Mouse (Mus musculus) limb, embryonic 12.5 days (tissue): ENCODE data around the gene Esr1. TPM values are rescaled to one million over a fixed set of nuclear protein-coding genes. Genes with fewer than 3 reads are reported as not detected.

Experiments used
- ATAC-seq: fragments of 200-750 bp; cut with Nextera tagmentation; 2 replicates; pipeline ENCODE4 v1.8.0; 2017; ENCODE audit warnings: low read depth, moderate TSS enrichment; ENCODE audit not compliant: insufficient number of reproducible peaks, insufficient read depth, low FRiP score, low TSS enrichment
- H3K27ac ChIP-seq: fragments of 300-500 bp; sonication (generic); 2 replicates; pipeline ENCODE4 v1.5.1; 2016; ENCODE audit warnings: mild to moderate bottlenecking, moderate library complexity
- H3K27me3 ChIP-seq: fragments of 300-500 bp; sonication (generic); 2 replicates; pipeline ENCODE4 v1.6.1; 2016; ENCODE audit warnings: mild to moderate bottlenecking, moderate library complexity
- H3K36me3 ChIP-seq: fragments of 300-500 bp; sonication (generic); 2 replicates; pipeline ENCODE4 v1.6.1; 2016; ENCODE audit warnings: mild to moderate bottlenecking, moderate library complexity
- H3K4me1 ChIP-seq: fragments of 300-500 bp; sonication (generic); replicated peaks from 2 replicates; pipeline ENCODE4 v1.6.1; 2016
- H3K4me2 ChIP-seq: fragments of 300-500 bp; sonication (generic); 2 replicates; pipeline ENCODE4 v1.6.1; 2016; ENCODE audit warnings: mild to moderate bottlenecking, moderate library complexity
- H3K4me3 ChIP-seq: fragments of 300-500 bp; sonication (generic); replicated peaks from 2 replicates; pipeline ENCODE4 v1.5.1; 2016; ENCODE audit warnings: mild to moderate bottlenecking
- H3K9ac ChIP-seq: fragments of 300-500 bp; sonication (generic); replicated peaks from 2 replicates; pipeline ENCODE4 v1.6.1; 2016; ENCODE audit warnings: mild to moderate bottlenecking, moderate library complexity
- H3K9me3 ChIP-seq: fragments of 300-500 bp; sonication (generic); 2 replicates; pipeline ENCODE4 v1.6.1; 2016; ENCODE audit warnings: mild to moderate bottlenecking, moderate library complexity
- WGBS: fragments of 180-500 bp; shearing (Covaris S2); methylation state at CpG from one replicate; pipeline ENCODE4 v1.1.7; 2016; 5-methylcytosine and 5-hydroxymethylcytosine counted together
- polyA plus RNA-seq: library from polyadenylated mRNA; unstranded; fragments of >200 nt; fragmentation: Nextera tagmentation; extraction: Ambion mirVana; gene quantifications from 2 replicates; pipeline ENCODE4 v1.2.1, GENCODE M21; 2016

The Esr1 gene
- polyA plus RNA-seq, 1 experiment from 2014 or later = 1.1 TPM

- H3K4me3 ChIP-seq = no peak overlapping the region
- ATAC-seq = no peak
- no peaks in the 10 kb centered on the region for H3K4me1 ChIP-seq
- H3K27ac ChIP-seq = no peak overlapping the region
- 87% methylated on average over 3 of the region's 3 CpGs for WGBS
- H3K27me3 ChIP-seq = no peaks in the 10 kb centered on the region
- no peaks in the 10 kb centered on the region for H3K36me3 ChIP-seq
- H3K9ac ChIP-seq = no peak overlapping the region
- H3K9me3 ChIP-seq = no peaks in the 10 kb centered on the region
- no peak overlapping the region for H3K4me2 ChIP-seq
Observed at GRCm38 (mm10) chr10:4993802-4994201, 382.4 kb downstream of the Esr1 start.

- Histone ChIP-seq H3K4me2 (no peak overlapping the region), H3K9me3 (no peaks in the 10 kb centered on the region), H3K27me3 (no peaks in the 10 kb centered on the region), H3K27ac (no peak overlapping the region), H3K9ac (no peak overlapping the region), H3K4me1 (no peaks in the 10 kb centered on the region), H3K4me3 (no peak overlapping the region), H3K36me3 (no peaks in the 10 kb centered on the region)
- 87% methylated on average over 3 of the region's 3 CpGs for WGBS
- ATAC-seq = no peak
Observed at GRCm38 (mm10) chr10:4996592-4996991, 385.2 kb downstream of the Esr1 start.

- peaks cover 14% of the 10 kb centered on the region; the same call in 1 of the 2 replicates for H3K27me3 ChIP-seq
- peaks cover 13% of the 10 kb centered on the region; the same call in 1 of the 2 replicates for H3K4me1 ChIP-seq
- ATAC-seq = peak; percentile 75; the same call in 1 of the 2 replicates
- no peak overlapping the region for H3K4me3 ChIP-seq
- no peak overlapping the region for H3K4me2 ChIP-seq
- no peaks in the 10 kb centered on the region for H3K9me3 ChIP-seq
- H3K9ac ChIP-seq = no peak overlapping the region
- WGBS = 30% methylated on average over 8 of the region's 8 CpGs
- H3K36me3 ChIP-seq = no peaks in the 10 kb centered on the region
- no peak overlapping the region for H3K27ac ChIP-seq
Observed at GRCm38 (mm10) chr10:5008795-5009366, 397.5 kb downstream of the Esr1 start.

- no peak for ATAC-seq
- H3K27me3 ChIP-seq = peaks cover 13% of the 10 kb centered on the region; the same call in 1 of the 2 replicates
- H3K4me2 ChIP-seq = no peak overlapping the region
- no peak overlapping the region for H3K4me3 ChIP-seq
- H3K36me3 ChIP-seq = no peaks in the 10 kb centered on the region
- no peak overlapping the region for H3K27ac ChIP-seq
- no peaks in the 10 kb centered on the region for H3K9me3 ChIP-seq
- no peak overlapping the region for H3K9ac ChIP-seq
- H3K4me1 ChIP-seq = peaks cover 13% of the 10 kb centered on the region; the same call in 1 of the 2 replicates
Observed at GRCm38 (mm10) chr10:5012004-5012403, 400.6 kb downstream of the Esr1 start.

- 83% methylated on average over 1 of the region's 1 CpGs for WGBS
- H3K4me2 ChIP-seq = no peak overlapping the region
- no peak overlapping the region for H3K27ac ChIP-seq
- no peak overlapping the region for H3K4me3 ChIP-seq
- ATAC-seq = no peak
- no peaks in the 10 kb centered on the region for H3K9me3 ChIP-seq
- no peak overlapping the region for H3K9ac ChIP-seq
- 0 out of 2 replicates have a peak, but pooled peaks cover 3% of the 10 kb centered on the region for H3K27me3 ChIP-seq
- H3K4me1 ChIP-seq = no peaks in the 10 kb centered on the region
- no peaks in the 10 kb centered on the region for H3K36me3 ChIP-seq
Observed at GRCm38 (mm10) chr10:5014976-5015375, 403.6 kb downstream of the Esr1 start.

- 55% methylated on average over 1 of the region's 1 CpGs for WGBS
- Histone ChIP-seq H3K4me1 (no peaks in the 10 kb centered on the region), H3K36me3 (no peaks in the 10 kb centered on the region), H3K4me2 (no peak overlapping the region), H3K9me3 (no peaks in the 10 kb centered on the region), H3K27me3 (no peaks in the 10 kb centered on the region), H3K27ac (no peak overlapping the region), H3K9ac (no peak overlapping the region), H3K4me3 (no peak overlapping the region)
- ATAC-seq = no peak
Observed at GRCm38 (mm10) chr10:5017148-5017547, 405.8 kb downstream of the Esr1 start.

- no peak overlapping the region for H3K4me3 ChIP-seq
- ATAC-seq = no peak
Observed at GRCm38 (mm10) chr10:5025906-5026305, 414.5 kb downstream of the Esr1 start.

GRCm38 (mm10) chr10:5027208-5027607, 415.8 kb downstream of the Esr1 start:
- Histone ChIP-seq H3K27me3 (no peaks in the 10 kb centered on the region), H3K4me3 (no peak overlapping the region), H3K36me3 (peaks cover 3% of the 10 kb centered on the region; the same call in 1 of the 2 replicates), H3K27ac (no peak overlapping the region), H3K9ac (no peak overlapping the region), H3K4me2 (no peak overlapping the region), H3K4me1 (no peaks in the 10 kb centered on the region), H3K9me3 (no peaks in the 10 kb centered on the region)
- ATAC-seq = no peak
- WGBS = 88% methylated on average over 1 of the region's 1 CpGs

More at GRCm38 (mm10) chr10:5025906-5026305, 414.5 kb downstream of the Esr1 start:
- no peaks in the 10 kb centered on the region for H3K4me1 ChIP-seq
- WGBS = 94% methylated on average over 4 of the region's 4 CpGs
- no peaks in the 10 kb centered on the region for H3K9me3 ChIP-seq
- no peak overlapping the region for H3K9ac ChIP-seq
- H3K27me3 ChIP-seq = no peaks in the 10 kb centered on the region
- H3K4me2 ChIP-seq = no peak overlapping the region
- H3K36me3 ChIP-seq = no peaks in the 10 kb centered on the region
- no peak overlapping the region for H3K27ac ChIP-seq

- Histone ChIP-seq H3K4me2 (no peak overlapping the region), H3K27me3 (no peaks in the 10 kb centered on the region), H3K4me1 (no peaks in the 10 kb centered on the region), H3K9ac (no peak overlapping the region), H3K4me3 (no peak overlapping the region), H3K36me3 (peaks cover 10% of the 10 kb centered on the region; the same call in 1 of the 2 replicates), H3K27ac (no peak overlapping the region), H3K9me3 (no peaks in the 10 kb centered on the region)
- WGBS = 85% methylated on average over 9 of the region's 9 CpGs
- no peak for ATAC-seq
Observed at GRCm38 (mm10) chr10:5028301-5028700, 416.9 kb downstream of the Esr1 start.

GRCm38 (mm10) chr10:5029161-5029560, 417.8 kb downstream of the Esr1 start:
- H3K36me3 ChIP-seq = peaks cover 10% of the 10 kb centered on the region; the same call in 1 of the 2 replicates
- no peaks in the 10 kb centered on the region for H3K27me3 ChIP-seq
- H3K9me3 ChIP-seq = no peaks in the 10 kb centered on the region
- H3K9ac ChIP-seq = no peak overlapping the region
- no peak for ATAC-seq
- no peaks in the 10 kb centered on the region for H3K4me1 ChIP-seq
- H3K4me2 ChIP-seq = no peak overlapping the region
- no peak overlapping the region for H3K27ac ChIP-seq
- no peak overlapping the region for H3K4me3 ChIP-seq
- 68% methylated on average over 2 of the region's 2 CpGs for WGBS

DNA sequence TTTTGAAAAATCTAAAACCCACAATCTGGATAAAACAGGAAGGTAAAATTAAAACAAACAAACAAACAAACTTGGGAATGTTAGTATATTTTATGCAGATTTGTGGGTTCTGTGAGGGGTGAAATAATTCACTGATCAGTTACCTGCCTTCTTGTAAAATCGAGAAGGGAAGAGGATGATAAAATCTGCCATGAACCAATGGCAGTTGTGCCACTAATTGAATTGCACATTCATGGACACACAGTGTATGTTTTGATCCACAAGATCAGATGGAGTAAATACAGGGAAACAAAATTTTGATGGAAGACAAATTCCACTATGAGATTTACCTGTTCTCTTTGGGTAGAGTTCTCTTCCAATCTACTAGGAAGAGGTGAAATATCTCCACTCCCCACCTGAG, 418.5 kb downstream of the Esr1 start:
- ATAC-seq = no peak
- WGBS = 80% methylated on average over 1 of the region's 1 CpGs
- Histone ChIP-seq H3K27ac (no peak overlapping the region), H3K9ac (no peak overlapping the region), H3K36me3 (peaks cover 10% of the 10 kb centered on the region; the same call in 1 of the 2 replicates), H3K4me3 (no peak overlapping the region), H3K4me2 (no peak overlapping the region), H3K27me3 (no peaks in the 10 kb centered on the region), H3K4me1 (no peaks in the 10 kb centered on the region), H3K9me3 (no peaks in the 10 kb centered on the region)
